Mouse (Mus musculus): ENCODE data around the gene Ear1. TPM values are rescaled to one million over a fixed set of nuclear protein-coding genes. Genes with fewer than 3 reads are reported as not detected.
"Not testable (repeated sequence)": the region's sequence is repeated elsewhere in the genome, so short reads cannot be mapped to it uniquely, and the experiment has no call there.

Ear1 gene
- polyA plus RNA-seq (2012; ENCODE audit: insufficient read depth, insufficient read length, missing spikeins), result not detected in 2 replicates

DNA sequence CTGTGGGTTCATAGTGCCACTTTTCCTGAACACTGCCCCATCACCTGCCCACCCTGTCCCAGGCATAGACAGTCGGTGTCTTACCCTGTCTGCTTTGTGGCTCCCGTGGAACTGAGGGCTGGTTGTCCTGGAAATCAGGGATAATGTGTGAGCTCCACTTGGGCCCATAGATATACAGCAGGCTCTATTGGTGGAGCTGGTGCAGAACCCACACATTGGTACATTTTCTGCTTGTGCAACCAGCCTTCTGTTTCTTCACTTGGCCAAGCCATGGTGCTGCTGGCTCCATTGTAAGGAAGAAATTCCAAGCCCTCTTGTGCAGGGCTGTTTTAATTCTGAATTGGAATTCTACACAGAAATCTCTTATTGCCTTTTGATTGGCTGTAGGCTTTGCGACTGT, at the start of gene Ear1:
TSS of gene Ear1 (minus strand) at position 101 of the 400 bp plus-strand sequence.
- H3K4me3 ChIP-seq (ENCODE audit: insufficient read depth, low read depth, low read length); H3K27ac ChIP-seq (replicated peaks; ENCODE audit: low read depth, low read length); H3K4me1 ChIP-seq (ENCODE audit: control insufficient read depth, insufficient read depth, insufficient read length, low read length): not testable (repeated sequence)

- H3K4me1 ChIP-seq (ENCODE audit: control insufficient read depth, insufficient read depth, insufficient read length, low read length); H3K27ac ChIP-seq (replicated peaks; ENCODE audit: low read depth, low read length): not testable (repeated sequence)
- H3K4me3 ChIP-seq (ENCODE audit: insufficient read depth, low read depth, low read length), result peak within 1 kb of the TSS; percentile 57
Measured at GRCm38 (mm10) chr14:43924688-43925403, 49.5 kb upstream of the Ear1 start, which contains the start of gene Gm8113. Gene Gm8113 (plus strand): TSS chr14:43925390.

DNA sequence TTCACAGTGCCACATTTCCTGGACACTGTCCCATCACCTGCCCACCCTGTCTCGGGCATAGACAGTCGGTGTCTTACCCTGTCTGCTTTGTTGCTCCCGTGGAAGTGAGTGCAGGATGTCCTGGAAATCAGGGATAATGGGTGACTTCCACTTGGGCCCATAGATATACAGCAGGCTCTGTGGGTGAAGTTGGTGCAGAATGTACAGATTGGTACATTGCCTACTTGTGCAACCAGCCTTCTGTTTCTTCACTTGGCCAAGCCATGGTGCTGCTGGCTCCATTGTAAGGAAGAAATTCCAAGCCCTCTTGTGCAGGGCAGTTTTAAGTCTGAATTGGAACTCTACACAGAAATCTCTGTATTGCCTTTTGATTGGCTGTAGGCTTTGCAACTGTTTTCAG, 48.1 kb upstream of the Ear1 start, which contains the start of gene Ear10:
TSS of gene Ear10 (minus strand) at position 101 of the 400 bp plus-strand sequence.
- H3K27ac ChIP-seq (replicated peaks; ENCODE audit: low read depth, low read length); H3K4me1 ChIP-seq (ENCODE audit: control insufficient read depth, insufficient read depth, insufficient read length, low read length); H3K4me3 ChIP-seq (ENCODE audit: insufficient read depth, low read depth, low read length): not testable (repeated sequence)

- H3K4me1 ChIP-seq (ENCODE audit: control insufficient read depth, insufficient read depth, insufficient read length, low read length); H3K27ac ChIP-seq (replicated peaks; ENCODE audit: low read depth, low read length); H3K4me3 ChIP-seq (ENCODE audit: insufficient read depth, low read depth, low read length): not testable (repeated sequence)
Measured at GRCm38 (mm10) chr14:43918214-43918613, 42.9 kb upstream of the Ear1 start.

GRCm38 (mm10) chr14:43898577-43898976, 23.3 kb upstream of the Ear1 start:
- not testable (repeated sequence) for H3K4me3 ChIP-seq (ENCODE audit: insufficient read depth, low read depth, low read length); H3K27ac ChIP-seq (replicated peaks; ENCODE audit: low read depth, low read length); H3K4me1 ChIP-seq (ENCODE audit: control insufficient read depth, insufficient read depth, insufficient read length, low read length)

DNA sequence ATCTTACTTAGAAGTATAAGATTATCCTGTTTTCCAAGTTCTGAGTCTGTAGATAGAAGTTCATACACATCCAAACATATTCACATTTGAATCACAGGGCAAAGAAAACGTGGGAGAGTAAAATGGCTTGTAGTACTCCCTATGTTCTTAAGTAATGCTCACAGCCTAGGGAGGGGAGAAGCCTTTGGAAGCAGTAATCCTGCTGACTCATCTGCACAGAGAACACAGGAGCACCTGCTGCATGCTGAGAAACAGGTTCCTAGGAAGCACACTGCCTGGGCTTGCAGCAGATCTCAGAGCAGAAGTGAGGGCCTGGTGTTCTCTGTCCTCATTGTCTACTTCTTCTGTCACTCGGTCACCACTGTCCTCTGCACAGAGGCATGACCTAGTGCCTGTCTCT, 20.0 kb upstream of the Ear1 start:
- not testable (repeated sequence) for H3K27ac ChIP-seq (replicated peaks; ENCODE audit: low read depth, low read length); H3K4me1 ChIP-seq (ENCODE audit: control insufficient read depth, insufficient read depth, insufficient read length, low read length); H3K4me3 ChIP-seq (ENCODE audit: insufficient read depth, low read depth, low read length)

DNA sequence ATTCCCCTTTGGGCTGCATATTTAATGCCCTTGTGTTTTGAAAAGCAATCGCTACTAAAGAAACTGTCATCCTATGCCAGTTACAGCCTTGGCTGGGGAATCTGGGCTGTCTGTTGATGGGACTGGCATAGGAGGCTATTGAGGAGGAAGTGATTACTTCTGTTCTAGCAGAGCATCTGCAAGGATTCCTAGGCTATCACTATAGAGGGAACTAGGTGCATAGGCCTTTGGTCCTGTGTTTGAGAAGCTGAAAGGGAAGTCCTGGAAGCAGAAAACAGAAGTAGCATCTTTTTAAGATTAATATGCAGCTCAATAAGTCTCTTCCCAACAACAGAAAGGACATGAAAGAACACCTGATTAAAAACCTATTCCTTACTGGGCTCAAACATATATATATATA, 16.0 kb upstream of the Ear1 start:
- H3K4me1 ChIP-seq (ENCODE audit: control insufficient read depth, insufficient read depth, insufficient read length, low read length); H3K4me3 ChIP-seq (ENCODE audit: insufficient read depth, low read depth, low read length); H3K27ac ChIP-seq (replicated peaks; ENCODE audit: low read depth, low read length): not testable (repeated sequence)

DNA sequence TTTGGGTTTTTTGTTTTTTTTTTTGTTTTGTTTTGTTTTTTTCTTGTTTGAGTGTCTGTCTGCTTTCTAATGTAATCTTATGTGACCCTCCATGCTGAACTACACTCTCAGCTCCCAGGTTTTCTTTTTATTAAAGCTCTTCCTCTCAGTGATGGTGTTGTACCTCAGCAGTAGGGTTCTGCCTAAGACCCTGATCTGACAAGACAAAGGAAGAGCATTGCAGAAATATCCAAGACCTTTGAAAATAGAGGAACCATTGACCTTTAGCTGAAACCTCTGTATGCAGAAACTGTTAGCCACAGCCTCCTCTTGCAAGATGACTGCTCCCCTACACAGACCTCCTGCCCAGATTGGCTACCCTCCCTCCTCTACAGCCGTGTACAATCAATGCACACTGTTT, 10.9 kb upstream of the Ear1 start:
- H3K27ac ChIP-seq (replicated peaks; ENCODE audit: low read depth, low read length); H3K4me1 ChIP-seq (ENCODE audit: control insufficient read depth, insufficient read depth, insufficient read length, low read length); H3K4me3 ChIP-seq (ENCODE audit: insufficient read depth, low read depth, low read length): not testable (repeated sequence)

- H3K4me1 ChIP-seq (ENCODE audit: control insufficient read depth, insufficient read depth, insufficient read length, low read length); H3K4me3 ChIP-seq (ENCODE audit: insufficient read depth, low read depth, low read length); H3K27ac ChIP-seq (replicated peaks; ENCODE audit: low read depth, low read length): not testable (repeated sequence)
Measured at GRCm38 (mm10) chr14:43879966-43880545, 4.7 kb upstream of the Ear1 start.

DNA sequence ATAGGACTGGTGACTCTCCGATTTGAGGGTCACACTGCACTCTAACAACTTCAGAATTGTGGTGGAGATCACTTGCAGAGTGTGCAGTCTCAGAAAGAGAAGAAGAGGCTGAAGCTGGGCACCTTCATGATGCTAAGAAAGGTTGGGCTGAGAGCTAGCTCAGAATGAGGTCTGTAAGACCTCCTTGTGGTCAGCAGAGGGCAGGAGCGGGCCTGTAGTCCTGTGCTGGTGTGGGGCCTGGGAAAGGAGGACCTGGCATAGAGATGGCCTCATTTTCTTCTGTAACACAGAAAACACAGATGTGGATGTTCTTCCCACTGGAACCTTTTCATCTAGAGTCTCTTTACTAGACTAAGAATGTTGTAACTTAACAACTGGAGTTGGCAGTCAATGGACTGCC, 2.5 kb upstream of the Ear1 start:
- not testable (repeated sequence) for H3K4me1 ChIP-seq (ENCODE audit: control insufficient read depth, insufficient read depth, insufficient read length, low read length); H3K27ac ChIP-seq (replicated peaks; ENCODE audit: low read depth, low read length); H3K4me3 ChIP-seq (ENCODE audit: insufficient read depth, low read depth, low read length)

DNA sequence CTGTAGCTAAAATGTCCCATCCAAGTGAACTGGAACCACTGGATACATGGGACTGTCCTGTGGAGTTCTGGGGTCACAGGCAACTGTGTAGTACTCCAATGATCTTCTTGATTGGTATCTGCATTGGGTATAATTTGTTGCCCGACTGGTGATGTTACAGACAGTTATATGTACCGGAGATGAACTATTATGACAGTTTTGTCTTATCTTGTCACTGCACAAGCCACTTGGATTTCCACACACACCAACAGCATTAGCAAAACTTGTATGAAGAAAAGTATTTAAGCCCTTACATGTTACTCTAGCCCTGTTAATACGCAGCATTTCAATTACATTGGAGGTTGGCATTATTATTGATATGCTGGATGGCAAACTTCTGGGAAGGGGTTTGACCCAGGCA, 455 bp downstream of the Ear1 start:
- not testable (repeated sequence) for H3K4me3 ChIP-seq (ENCODE audit: insufficient read depth, low read depth, low read length); H3K27ac ChIP-seq (replicated peaks; ENCODE audit: low read depth, low read length); H3K4me1 ChIP-seq (ENCODE audit: control insufficient read depth, insufficient read depth, insufficient read length, low read length)

GRCm38 (mm10) chr14:43860522-43860921, 14.8 kb downstream of the Ear1 start:
- H3K4me1 ChIP-seq (ENCODE audit: control insufficient read depth, insufficient read depth, insufficient read length, low read length); H3K4me3 ChIP-seq (ENCODE audit: insufficient read depth, low read depth, low read length); H3K27ac ChIP-seq (replicated peaks; ENCODE audit: low read depth, low read length): not testable (repeated sequence)

GRCm38 (mm10) chr14:43859465-43859864, 15.9 kb downstream of the Ear1 start:
- not testable (repeated sequence) for H3K27ac ChIP-seq (replicated peaks; ENCODE audit: low read depth, low read length); H3K4me3 ChIP-seq (ENCODE audit: insufficient read depth, low read depth, low read length); H3K4me1 ChIP-seq (ENCODE audit: control insufficient read depth, insufficient read depth, insufficient read length, low read length)

DNA sequence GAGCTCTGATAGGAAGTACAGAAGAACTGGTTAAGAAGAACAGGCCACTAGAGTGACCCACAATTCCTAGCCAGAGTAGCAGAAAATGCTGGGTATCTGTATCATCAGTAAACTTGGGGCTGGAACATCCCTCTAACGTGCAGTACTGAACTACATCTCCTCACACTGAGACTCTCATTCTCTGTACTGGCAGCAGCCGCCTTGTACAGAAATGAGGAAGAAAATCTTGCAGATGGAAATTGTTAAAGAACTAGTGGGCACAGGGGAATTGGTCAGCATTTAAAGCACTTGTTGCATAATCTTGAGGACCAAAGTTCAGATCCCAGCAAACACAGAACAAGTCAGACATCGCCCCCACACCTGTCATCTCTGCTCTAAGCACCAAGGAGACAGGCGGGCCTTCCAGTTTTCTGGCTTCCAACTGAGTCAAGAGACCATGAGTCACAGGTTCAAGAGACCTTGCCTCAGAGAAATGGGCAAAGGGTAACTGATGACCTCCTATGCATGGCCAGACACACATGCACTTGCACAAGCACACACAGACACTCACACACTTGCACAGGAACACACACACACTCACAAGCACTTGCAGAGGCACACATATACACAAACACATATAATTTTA, 31.3 kb downstream of the Ear1 start:
- not testable (repeated sequence) for H3K4me1 ChIP-seq (ENCODE audit: control insufficient read depth, insufficient read depth, insufficient read length, low read length); H3K4me3 ChIP-seq (ENCODE audit: insufficient read depth, low read depth, low read length)

DNA sequence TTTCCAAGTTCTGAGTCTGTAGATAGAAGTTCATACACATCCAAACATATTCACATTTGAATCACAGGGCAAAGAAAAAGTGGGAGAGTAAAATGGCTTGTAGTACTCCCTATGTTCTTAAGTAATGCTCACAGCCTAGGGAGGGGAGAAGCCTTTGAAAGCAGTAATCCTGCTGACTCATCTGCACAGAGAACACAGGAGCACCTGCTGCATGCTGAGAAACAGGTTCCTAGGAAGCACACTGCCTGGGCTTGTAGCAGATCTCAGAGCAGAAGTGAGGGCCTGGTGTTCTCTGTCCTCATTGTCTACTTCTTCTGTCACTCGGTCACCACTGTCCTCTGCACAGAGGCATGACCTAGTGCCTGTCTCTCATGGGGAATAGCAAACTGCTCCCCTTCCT, 34.3 kb downstream of the Ear1 start:
- not testable (repeated sequence) for H3K4me1 ChIP-seq (ENCODE audit: control insufficient read depth, insufficient read depth, insufficient read length, low read length); H3K27ac ChIP-seq (replicated peaks; ENCODE audit: low read depth, low read length); H3K4me3 ChIP-seq (ENCODE audit: insufficient read depth, low read depth, low read length)

More for the DNA sequence above, 31.3 kb downstream of the Ear1 start:
- H3K27ac ChIP-seq (replicated peaks; ENCODE audit: low read depth, low read length), result not testable (repeated sequence)

DNA sequence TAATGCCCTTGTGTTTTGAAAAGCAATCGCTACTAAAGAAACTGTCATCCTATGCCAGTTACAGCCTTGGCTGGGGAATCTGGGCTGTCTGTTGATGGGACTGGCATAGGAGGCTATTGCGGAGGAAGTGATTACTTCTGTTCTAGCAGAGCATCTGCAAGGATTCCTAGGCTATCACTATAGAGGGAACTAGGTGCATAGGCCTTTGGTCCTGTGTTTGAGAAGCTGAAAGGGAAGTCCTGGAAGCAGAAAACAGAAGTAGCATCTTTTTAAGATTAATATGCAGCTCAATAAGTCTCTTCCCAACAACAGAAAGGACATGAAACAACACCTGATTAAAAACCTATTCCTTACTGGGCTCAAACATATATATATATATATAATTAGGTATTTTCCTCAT, 40.0 kb downstream of the Ear1 start:
- H3K4me3 ChIP-seq (ENCODE audit: insufficient read depth, low read depth, low read length); H3K27ac ChIP-seq (replicated peaks; ENCODE audit: low read depth, low read length); H3K4me1 ChIP-seq (ENCODE audit: control insufficient read depth, insufficient read depth, insufficient read length, low read length): not testable (repeated sequence)

Data from brown adipose tissue, adult 24 weeks (tissue).